7 mouse cellular contexts compared by ENCODE assay signal in the genomic region with DNA sequence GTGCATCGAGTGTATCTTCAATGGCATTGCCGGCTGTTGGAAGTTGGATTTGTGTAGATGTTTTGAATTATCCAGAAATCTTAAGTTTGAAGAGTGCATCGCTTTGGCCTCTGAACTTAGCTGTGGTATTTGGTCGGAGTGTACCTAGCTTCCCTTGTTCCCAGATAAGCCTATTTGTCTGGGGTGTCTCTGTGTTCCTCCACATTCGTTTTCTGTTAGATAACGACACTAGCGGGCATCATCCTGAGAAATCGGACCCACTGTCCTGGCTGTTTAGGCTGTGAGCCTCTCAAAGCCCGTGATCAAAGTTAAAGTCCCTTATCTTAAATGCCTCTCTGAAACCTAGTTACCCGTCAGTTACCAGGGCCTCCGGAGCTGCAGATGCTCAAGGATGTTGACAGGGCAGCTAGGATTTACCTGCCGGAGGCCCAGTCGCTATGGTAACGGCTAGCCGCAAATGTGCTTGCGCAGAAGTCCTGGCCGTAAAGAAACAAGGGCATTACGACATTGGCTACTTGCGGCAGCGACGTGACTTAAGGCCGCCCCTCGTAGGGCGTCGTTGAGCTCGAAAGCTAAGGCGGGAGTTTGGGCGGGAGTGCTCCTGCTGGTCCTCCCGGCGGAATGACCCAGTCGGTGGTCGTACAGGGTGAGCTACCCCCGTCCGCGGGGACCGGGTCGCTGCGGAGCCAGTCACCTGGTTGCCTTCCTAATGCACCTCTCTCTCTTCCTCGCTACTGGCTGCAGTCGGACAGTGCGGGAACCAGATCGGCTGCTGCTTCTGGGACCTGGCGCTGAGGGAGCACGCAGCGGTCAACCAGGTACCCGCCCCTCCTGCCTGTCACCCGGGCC. TPM values are rescaled to one million over a fixed set of nuclear protein-coding genes. Genes with fewer than 3 reads are reported as not detected.
DNase-seq lines count a peak whose midpoint lies in the region; ATAC-seq lines count a peak whose summit lies in the region.

Fam229b (minus strand) TSS at position 453 of the 849 bp plus-strand sequence.
Tube1 (plus strand) TSS at position 515 of the 849 bp plus-strand sequence.

- peak within 1 kb of the TSS; percentile 75 for H3K9ac ChIP-seq in intestine, embryonic 16.5 days (ENCODE audit: low read depth, low read length)
- H3K9ac ChIP-seq in midbrain, embryonic 11.5 days (ENCODE audit: low read length), result peak within 1 kb of the TSS; percentile 82

- WGBS in intestine, embryonic 16.5 days, result 4% methylated on average over 47 of the region's 47 CpGs
- 5% methylated on average over 45 of the region's 47 CpGs for WGBS in midbrain, embryonic 11.5 days

- H3K27me3 ChIP-seq in intestine, embryonic 16.5 days (replicated peaks; ENCODE audit: control insufficient read depth, insufficient read depth, low read length), result no peaks in the 10 kb centered on the region
- no peaks in the 10 kb centered on the region for H3K27me3 ChIP-seq in midbrain, embryonic 11.5 days (ENCODE audit: control insufficient read depth, insufficient read depth, low read length)

- no peaks in the 10 kb centered on the region; the same call in 1 of the 2 replicates for H3K36me3 ChIP-seq in intestine, embryonic 16.5 days (ENCODE audit: control insufficient read depth, insufficient read depth, low read length)
- H3K36me3 ChIP-seq in midbrain, embryonic 11.5 days (ENCODE audit: control insufficient read depth, insufficient read depth, low read length), result no peaks in the 10 kb centered on the region

- peak; percentile 93 for ATAC-seq in intestine, embryonic 16.5 days
- peak; percentile 95 for ATAC-seq in midbrain, embryonic 11.5 days (ENCODE audit: low FRiP score)

- peak within 1 kb of the TSS; percentile 59 for H3K4me3 ChIP-seq in intestine, embryonic 16.5 days (ENCODE audit: low read length)
- peak within 1 kb of the TSS; percentile 69 for H3K4me3 ChIP-seq in midbrain, embryonic 11.5 days (ENCODE audit: low read depth, low read length)

- H3K4me1 ChIP-seq in intestine, embryonic 16.5 days (ENCODE audit: control insufficient read depth, insufficient read depth, low read length), result peaks cover 3% of the 10 kb centered on the region
- peaks cover 4% of the 10 kb centered on the region for H3K4me1 ChIP-seq in midbrain, embryonic 11.5 days (ENCODE audit: control insufficient read depth, insufficient read depth, low read length)

- 0 out of 2 replicates have a peak within 1 kb of the TSS, but pooled peaks have one; percentile 4 for H3K27ac ChIP-seq in intestine, embryonic 16.5 days (ENCODE audit: low read length)
- no peak within 1 kb of the TSS for H3K27ac ChIP-seq in midbrain, embryonic 11.5 days (ENCODE audit: low read depth, low read length)

- DNase-seq in adrenal gland, adult 8-10 months, result peak; percentile 87
- peak; percentile 86 for DNase-seq in embryo, embryonic 9.5 days (ENCODE audit: extremely low spot score)
- DNase-seq in gastrocnemius, postnatal 4 days (ENCODE audit: low spot score in 2 of 2), result peak; percentile 64 to 87
- DNase-seq in left cerebral cortex, postnatal 36 days (ENCODE audit: low spot score in 2 of 2), result peak; percentile 92 to 93
- peak; percentile 98 for DNase-seq in midbrain, embryonic 11.5 days (ENCODE audit: low spot score, missing footprints)
- DNase-seq in skeletal muscle tissue, adult 2 months (ENCODE audit: low read depth, low spot score), result peak; percentile 94

- intact Hi-C loops in left cerebral cortex, postnatal 36 days (cut with DNase I), result no loop called here

- H3K9me3 ChIP-seq in intestine, embryonic 16.5 days (ENCODE audit: control insufficient read depth, low read length), result no peaks in the 10 kb centered on the region
- H3K9me3 ChIP-seq in midbrain, embryonic 11.5 days (ENCODE audit: control insufficient read depth, low read length), result no peaks in the 10 kb centered on the region

- H3K4me2 ChIP-seq in intestine, embryonic 16.5 days (ENCODE audit: low read depth, low read length), result peak within 1 kb of the TSS; percentile 74
- peak within 1 kb of the TSS; percentile 63 for H3K4me2 ChIP-seq in midbrain, embryonic 11.5 days

RNA-seq across cellular contexts. Expression of gene Fam229b, which starts in this region (rescaled TPM):
- total RNA-seq in adrenal gland, adult 8-10 months (2022), result 1 to 10 TPM; 3.3 to 6.4 (median 4.3) TPM
- 1 to 10 TPM; 3.2 to 4.8 TPM for total RNA-seq in gastrocnemius, postnatal 4 days (2021)
- polyA plus RNA-seq in intestine, embryonic 16.5 days (2015; fragmentation: Nextera tagmentation; extraction: Ambion mirVana), result 4.6 and 5.3 TPM in 2 replicates
- 10 to 100 TPM; 16.1 to 18.6 TPM for total RNA-seq in left cerebral cortex, postnatal 36 days (2021)
- 17.0 and 18.8 TPM in 2 replicates for polyA plus RNA-seq in midbrain, embryonic 11.5 days (2014; fragmentation: Nextera tagmentation; extraction: Ambion mirVana)

RNA-seq across cellular contexts. Expression of gene Tube1, which starts in this region (rescaled TPM):
- total RNA-seq in adrenal gland, adult 8-10 months (2022), result 1 to 10 TPM in 3 of 4 experiments, under 1 TPM in 1; 0.84 to 2.6 (median 2.0) TPM
- 1 to 10 TPM; 4.1 to 4.4 TPM for total RNA-seq in gastrocnemius, postnatal 4 days (2021)
- polyA plus RNA-seq in intestine, embryonic 16.5 days (2015; fragmentation: Nextera tagmentation; extraction: Ambion mirVana), result 9.7 and 11.7 TPM in 2 replicates
- 1 to 10 TPM; 2.8 to 3.7 TPM for total RNA-seq in left cerebral cortex, postnatal 36 days (2021)
- 19.8 and 22.6 TPM in 2 replicates for polyA plus RNA-seq in midbrain, embryonic 11.5 days (2014; fragmentation: Nextera tagmentation; extraction: Ambion mirVana)
